In the genomic region with DNA sequence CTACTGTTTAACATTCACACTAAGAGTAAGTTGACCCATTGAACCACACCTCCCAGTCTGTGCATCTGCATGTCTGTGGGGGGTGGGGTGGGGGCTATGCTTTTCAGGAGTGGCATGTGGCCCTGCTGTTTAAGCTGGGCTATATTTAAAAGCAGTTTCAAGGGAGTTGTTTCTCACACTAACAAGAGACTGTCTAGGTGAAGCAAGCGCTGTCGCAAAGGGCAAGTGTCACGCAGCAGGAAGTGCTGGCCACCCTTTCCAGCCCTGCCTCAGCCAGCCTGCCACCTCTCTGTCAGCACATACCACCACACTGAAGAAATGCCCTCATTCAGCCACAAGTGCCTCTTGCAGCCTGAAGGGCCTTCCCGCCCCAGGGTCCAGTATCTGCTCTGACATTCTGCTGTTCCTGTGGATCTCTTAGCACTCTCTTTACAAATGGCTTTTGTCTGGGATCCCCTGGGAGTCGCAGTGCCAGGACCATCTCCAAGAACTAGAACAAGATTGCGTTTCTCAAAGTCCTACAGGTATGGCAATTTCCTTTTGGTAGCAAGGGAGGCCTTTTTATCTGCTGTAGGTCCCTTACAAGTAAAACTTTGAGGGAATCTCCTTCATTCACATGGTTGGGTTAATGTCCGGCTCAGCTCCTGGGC, we compare ENCODE assay signal across 8 mouse cellular contexts.
A peak's percentile ranks its signal among the peaks of the same experiment; 100 is the strongest.
DNase-seq lines count a peak whose midpoint lies in the region; ATAC-seq lines count a peak whose summit lies in the region.

No protein-coding gene starts in this region.

- intact Hi-C loops in left cerebral cortex, postnatal 25 days (cut with DNase I), result no loop called here

- DNase-seq in kidney, adult 9 months, result no peak
- peak; percentile 57 for DNase-seq in liver, embryonic 11.5 days (ENCODE audit: low spot score)
- no peak for DNase-seq in left cerebral cortex, adult 9 months (ENCODE audit: low spot score in 2 of 2)
- DNase-seq in cerebellum, postnatal 36 days, result no peak
- DNase-seq in left cerebral cortex, postnatal 25 days (ENCODE audit: low spot score in 2 of 2), result no peak

- H3K9ac ChIP-seq in kidney, embryonic 15.5 days, result no peak overlapping the region
- peak overlapping the region; percentile 74 for H3K9ac ChIP-seq in heart, embryonic 12.5 days
- peak overlapping the region; percentile 51 for H3K9ac ChIP-seq in liver, embryonic 11.5 days (ENCODE audit: low read depth, low read length)
- H3K9ac ChIP-seq in neural tube, embryonic 13.5 days, result no peak overlapping the region

- H3K4me1 ChIP-seq in kidney, embryonic 15.5 days, result peaks cover 13% of the 10 kb centered on the region
- peaks cover 43% of the 10 kb centered on the region for H3K4me1 ChIP-seq in heart, embryonic 12.5 days (replicated peaks)
- H3K4me1 ChIP-seq in liver, embryonic 11.5 days (replicated peaks; ENCODE audit: control insufficient read depth, insufficient read depth, low read length), result peaks cover 32% of the 10 kb centered on the region
- peaks cover 27% of the 10 kb centered on the region for H3K4me1 ChIP-seq in neural tube, embryonic 13.5 days (replicated peaks)

- 22% methylated on average over 7 of the region's 7 CpGs for WGBS in kidney, embryonic 15.5 days
- 7% methylated on average over 7 of the region's 7 CpGs for WGBS in heart, embryonic 12.5 days
- WGBS in liver, embryonic 11.5 days, result 17% methylated on average over 7 of the region's 7 CpGs
- WGBS in neural tube, embryonic 13.5 days, result 3% methylated on average over 7 of the region's 7 CpGs

- peak; percentile 79 for ATAC-seq in kidney, embryonic 15.5 days (replicated peaks; ENCODE audit: low FRiP score)
- peak; percentile 83 for ATAC-seq in heart, embryonic 12.5 days (ENCODE audit: insufficient number of reproducible peaks, low FRiP score)
- peak; percentile 53 for ATAC-seq in liver, embryonic 11.5 days (replicated peaks; ENCODE audit: low FRiP score)
- peak; percentile 27; the same call in 1 of the 2 replicates for ATAC-seq in neural tube, embryonic 13.5 days (ENCODE audit: low read depth)

- no peaks in the 10 kb centered on the region for H3K9me3 ChIP-seq in kidney, embryonic 15.5 days (replicated peaks)
- no peaks in the 10 kb centered on the region for H3K9me3 ChIP-seq in heart, embryonic 12.5 days (replicated peaks)
- H3K9me3 ChIP-seq in liver, embryonic 11.5 days (ENCODE audit: control insufficient read depth, low read length), result no peaks in the 10 kb centered on the region
- no peaks in the 10 kb centered on the region for H3K9me3 ChIP-seq in neural tube, embryonic 13.5 days

- H3K4me2 ChIP-seq in kidney, embryonic 15.5 days, result peak overlapping the region; percentile 3; the same call in 1 of the 2 replicates
- peak overlapping the region; percentile 62 for H3K4me2 ChIP-seq in heart, embryonic 12.5 days
- peak overlapping the region; percentile 57 for H3K4me2 ChIP-seq in liver, embryonic 11.5 days
- H3K4me2 ChIP-seq in neural tube, embryonic 13.5 days, result no peak overlapping the region

- H3K4me3 ChIP-seq in kidney, embryonic 15.5 days (replicated peaks), result no peak overlapping the region
- H3K4me3 ChIP-seq in heart, embryonic 12.5 days, result peak overlapping the region; percentile 50
- H3K4me3 ChIP-seq in liver, embryonic 11.5 days (ENCODE audit: low read depth, low read length), result no peak overlapping the region
- H3K4me3 ChIP-seq in neural tube, embryonic 13.5 days, result no peak overlapping the region

- H3K36me3 ChIP-seq in kidney, embryonic 15.5 days, result no peaks in the 10 kb centered on the region
- H3K36me3 ChIP-seq in heart, embryonic 12.5 days, result peaks cover 6% of the 10 kb centered on the region; the same call in 1 of the 2 replicates
- H3K36me3 ChIP-seq in liver, embryonic 11.5 days (ENCODE audit: control insufficient read depth, insufficient read depth, low read length), result no peaks in the 10 kb centered on the region
- no peaks in the 10 kb centered on the region for H3K36me3 ChIP-seq in neural tube, embryonic 13.5 days

- peak overlapping the region; percentile 32 for H3K27ac ChIP-seq in kidney, embryonic 15.5 days
- H3K27ac ChIP-seq in heart, embryonic 12.5 days (ENCODE audit: poor library complexity, severe bottlenecking), result peak overlapping the region; percentile 93
- peak overlapping the region; percentile 81 for H3K27ac ChIP-seq in liver, embryonic 11.5 days (ENCODE audit: low read depth, low read length)
- no peak overlapping the region for H3K27ac ChIP-seq in neural tube, embryonic 13.5 days (replicated peaks)

- no peaks in the 10 kb centered on the region for H3K27me3 ChIP-seq in kidney, embryonic 15.5 days
- H3K27me3 ChIP-seq in heart, embryonic 12.5 days (replicated peaks), result no peaks in the 10 kb centered on the region
- H3K27me3 ChIP-seq in liver, embryonic 11.5 days (replicated peaks; ENCODE audit: control insufficient read depth, insufficient read depth, low read length), result no peaks in the 10 kb centered on the region
- H3K27me3 ChIP-seq in neural tube, embryonic 13.5 days, result no peaks in the 10 kb centered on the region

Comparison
In these comparisons a context has a peak if more than half of its experiments do, and no peak if none do; other contexts are left out.
1. ATAC-seq: peak in every context shown above with its lines; median percentile 83 in heart, embryonic 12.5 days; 79 in kidney, embryonic 15.5 days; 53 in liver, embryonic 11.5 days; 27 in neural tube, embryonic 13.5 days.
2. H3K9ac ChIP-seq: peak in heart, embryonic 12.5 days (single experiment) and liver, embryonic 11.5 days (single experiment); none in kidney, embryonic 15.5 days (single experiment) and neural tube, embryonic 13.5 days (single experiment).